Mouse (Mus musculus) gastrocnemius, postnatal 10 days (tissue): ENCODE measurements around the gene Ccdc126. TPM values are rescaled to one million over a fixed set of nuclear protein-coding genes. Genes with fewer than 3 reads are reported as not detected.

Experiments
- DNase-seq: peaks from one replicate; pipeline ENCODE4 v3.0.0; 2021; ENCODE audit warnings: mixed read lengths
- total RNA-seq, 2 experiments: library from RNA; stranded (reverse); gene quantifications; 2 replicates each; pipeline ENCODE4 v1.2.3; 2021

Ccdc126 gene
- total RNA-seq, 2 experiments from 2014 or later, result 2.0 TPM

GRCm38 (mm10) chr6:49343737-49344469 is 24.8 kb downstream of the Ccdc126 start:
- DNase-seq, result no peak

DNA sequence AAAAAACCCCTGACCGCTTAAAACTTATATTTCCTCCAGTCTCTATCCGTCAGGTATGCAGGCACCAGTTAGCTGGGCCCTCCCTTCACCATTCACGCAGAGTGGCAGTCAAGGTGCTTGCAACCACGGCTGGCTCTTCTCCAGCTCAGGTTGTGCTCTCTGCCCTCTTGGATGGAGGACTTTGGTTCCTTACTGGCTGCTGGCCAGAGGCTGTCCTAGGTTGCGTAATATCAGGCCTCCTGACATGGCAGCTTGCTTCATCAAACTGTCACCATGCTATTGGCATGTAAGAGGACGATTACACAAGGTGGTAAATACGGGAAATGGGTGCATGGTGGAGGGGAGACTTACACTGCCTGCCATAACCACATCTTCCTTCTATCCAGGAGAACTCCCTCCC is 30.8 kb downstream of the Ccdc126 start:
- DNase-seq, result no peak

- DNase-seq, result no peak
Observed at GRCm38 (mm10) chr6:49354613-49355012, 35.5 kb downstream of the Ccdc126 start.

- no peak for DNase-seq
Observed at GRCm38 (mm10) chr6:49355171-49355570, 36.1 kb downstream of the Ccdc126 start.

GRCm38 (mm10) chr6:49360420-49360819 is 41.3 kb downstream of the Ccdc126 start:
- DNase-seq, result no peak

GRCm38 (mm10) chr6:49367159-49368054 is 48.3 kb downstream of the Ccdc126 start, which contains the start of gene Fam221a:
Fam221a (plus strand) TSS chr6:49367739.
- DNase-seq, result peak; percentile 75

- no peak for DNase-seq
Observed at GRCm38 (mm10) chr6:49368212-49368611, 49.1 kb downstream of the Ccdc126 start.

DNA sequence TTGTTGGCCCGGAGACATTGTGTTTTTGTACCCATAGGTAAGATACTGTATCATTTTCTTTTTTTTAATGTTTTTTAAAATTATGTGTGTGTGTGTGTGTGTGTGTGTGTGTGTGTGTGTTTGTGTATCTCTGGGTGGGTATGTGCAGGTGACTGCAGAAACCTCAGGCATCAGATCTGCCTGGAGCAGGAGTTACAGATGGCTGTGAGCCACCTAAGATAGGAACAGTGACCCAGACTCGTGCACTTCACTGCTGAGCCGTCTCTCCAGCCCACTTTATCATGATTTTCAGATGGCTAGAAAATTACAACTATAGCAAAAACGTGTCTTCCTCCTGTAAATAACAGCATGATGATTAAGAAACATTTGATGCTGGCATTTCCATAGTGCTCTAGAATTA is 53.6 kb downstream of the Ccdc126 start:
- no peak for DNase-seq

DNA sequence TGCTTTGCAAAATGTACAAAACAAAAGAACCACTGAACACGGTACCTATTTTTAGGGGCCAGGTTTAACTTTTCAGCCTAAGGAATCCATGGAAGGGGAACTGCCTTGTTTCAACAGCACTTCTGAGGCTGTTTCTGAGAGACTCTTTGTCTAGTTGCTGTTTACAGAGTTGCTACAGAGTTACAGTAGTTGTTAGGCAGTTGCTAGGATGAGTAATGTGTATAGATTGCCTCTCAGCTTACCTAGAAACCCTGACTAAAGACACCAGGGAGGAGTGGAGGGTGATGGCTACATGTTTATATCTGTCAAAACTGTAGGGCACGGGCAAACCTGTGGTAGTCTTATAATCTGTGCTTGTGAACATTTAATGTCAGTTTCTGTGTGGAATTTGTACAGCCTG is 54.9 kb downstream of the Ccdc126 start:
- DNase-seq, result no peak

GRCm38 (mm10) chr6:49378328-49378727 is 59.3 kb downstream of the Ccdc126 start:
- no peak for DNase-seq

Other genes starting within 250 kb of the Ccdc126 start
- gene Malsu1, start 245.5 kb upstream of the Ccdc126 start, total RNA-seq, result 10 to 100 TPM; 50.7 to 56.9 TPM
- 1 to 10 TPM; 4.3 to 5.5 TPM for gene Igf2bp3, start 104.3 kb upstream of the Ccdc126 start, total RNA-seq
- gene Tra2a, start 55.2 kb upstream of the Ccdc126 start, total RNA-seq, result 10 to 100 TPM; 20.7 to 30.8 TPM
- gene Fam221a, start 48.5 kb downstream of the Ccdc126 start, total RNA-seq, result 1 to 10 TPM; 2.0 to 2.5 TPM
- gene Stk31, start 76.3 kb downstream of the Ccdc126 start, total RNA-seq, result under 1 TPM; 0.14 to 0.45 TPM